Mouse (Mus musculus) neural tube, embryonic 15.5 days (tissue): ENCODE results near the gene Necap2. TPM values are rescaled to one million over a fixed set of nuclear protein-coding genes. Genes with fewer than 3 reads are reported as not detected.

Experiments used
- ATAC-seq: fragments of 200-750 bp; cut with Nextera tagmentation; 2 replicates; pipeline ENCODE4 v1.8.0; 2017; ENCODE audit warnings: mild to moderate bottlenecking, moderate TSS enrichment, moderate library complexity; ENCODE audit not compliant: low FRiP score
- H3K27ac ChIP-seq: fragments of 300-500 bp; sonication (generic); replicated peaks from 2 replicates; pipeline ENCODE4 v1.5.1; 2015; ENCODE audit warnings: mild to moderate bottlenecking, inconsistent platforms
- H3K27me3 ChIP-seq: fragments of 300-500 bp; sonication (generic); replicated peaks from 2 replicates; pipeline ENCODE4 v1.6.1; 2015; ENCODE audit warnings: inconsistent platforms
- H3K36me3 ChIP-seq: fragments of 300-500 bp; sonication (generic); 2 replicates; pipeline ENCODE4 v1.6.1; 2015; ENCODE audit warnings: inconsistent platforms
- H3K4me1 ChIP-seq: fragments of 300-500 bp; sonication (generic); 2 replicates; pipeline ENCODE4 v1.6.1; 2015; ENCODE audit warnings: inconsistent platforms
- H3K4me2 ChIP-seq: fragments of 300-500 bp; sonication (generic); 2 replicates; pipeline ENCODE4 v1.6.1; 2015; ENCODE audit warnings: inconsistent platforms, mild to moderate bottlenecking, moderate library complexity
- H3K4me3 ChIP-seq: fragments of 300-500 bp; sonication (generic); replicated peaks from 2 replicates; pipeline ENCODE4 v1.5.1; 2015; ENCODE audit warnings: mild to moderate bottlenecking, inconsistent platforms
- H3K9ac ChIP-seq: fragments of 300-500 bp; sonication (generic); replicated peaks from 2 replicates; pipeline ENCODE4 v1.6.1; 2015; ENCODE audit warnings: mild to moderate bottlenecking, inconsistent platforms
- H3K9me3 ChIP-seq: fragments of 300-500 bp; sonication (generic); replicated peaks from 2 replicates; pipeline ENCODE4 v1.6.1; 2016; ENCODE audit warnings: inconsistent platforms
- WGBS: fragments of 180-500 bp; shearing (Covaris S2); methylation state at CpG from one replicate; pipeline ENCODE4 v1.1.7; 2015; ENCODE audit warnings: mixed read lengths; 5-methylcytosine and 5-hydroxymethylcytosine counted together
- polyA plus RNA-seq: library from polyadenylated mRNA; unstranded; fragments of >200 nt; fragmentation: Nextera tagmentation; extraction: Ambion mirVana; gene quantifications from 2 replicates; pipeline ENCODE4 v1.2.1, GENCODE M21; 2015

Necap2 gene
- polyA plus RNA-seq, 1 experiment from 2014 or later = 56.8 TPM

DNA sequence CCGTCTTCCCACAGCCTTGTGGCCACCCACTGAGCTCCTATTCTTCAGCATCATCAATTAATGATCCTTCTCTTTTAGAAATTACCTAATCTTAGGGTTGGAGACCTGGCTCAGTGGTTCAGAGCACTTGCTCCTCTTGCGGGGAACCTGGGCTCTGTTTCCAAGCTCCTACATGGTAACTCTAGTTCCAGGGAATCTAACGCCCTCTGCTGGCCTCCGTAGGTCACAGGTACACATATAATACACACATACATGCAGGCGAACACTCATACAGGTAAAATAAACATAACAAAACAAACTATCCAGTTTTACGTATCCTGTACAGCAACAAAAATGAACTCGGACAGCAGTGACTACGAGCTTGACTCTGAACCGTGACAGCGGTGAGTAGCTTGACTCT, 21.2 kb downstream of the Necap2 start:
- 95% methylated on average over 10 of the region's 10 CpGs for WGBS

DNA sequence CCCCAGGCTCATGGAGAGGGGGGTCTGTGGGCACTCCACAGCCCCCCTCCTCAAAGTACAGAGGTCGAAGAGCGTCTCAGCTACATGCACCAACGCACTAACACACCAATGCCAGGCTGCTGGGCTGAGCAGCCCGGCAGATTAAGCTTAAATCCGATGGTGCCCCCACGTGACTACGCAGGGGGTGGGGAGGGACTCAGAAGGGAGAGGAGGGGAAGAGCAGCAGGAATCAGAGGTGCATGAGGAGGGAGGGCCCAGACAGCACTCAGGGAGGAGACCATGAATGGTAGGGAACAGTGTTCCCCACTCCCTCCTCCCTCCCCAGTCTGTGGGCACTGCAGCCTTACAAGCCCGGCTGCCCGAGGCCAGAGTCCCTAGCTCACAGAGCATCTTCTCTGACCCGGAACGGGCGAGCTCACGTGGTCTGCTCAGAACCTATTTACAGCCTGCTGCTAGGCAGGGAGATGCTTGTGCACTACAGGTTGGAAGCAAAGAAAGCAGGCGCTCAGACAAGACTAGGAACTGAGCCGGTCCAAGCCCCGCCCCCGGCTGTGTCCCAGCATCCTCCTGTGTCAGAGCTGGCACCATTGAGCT, 24.5 kb downstream of the Necap2 start:
- WGBS = 25% methylated on average over 15 of the region's 17 CpGs
- Histone ChIP-seq H3K36me3 (0 out of 2 replicates have a peak, but pooled peaks cover 3% of the 10 kb centered on the region), H3K4me2 (peak overlapping the region; percentile 47), H3K9ac (peak overlapping the region; percentile 26; the same call in 1 of the 2 replicates), H3K9me3 (no peaks in the 10 kb centered on the region), H3K4me3 (peak overlapping the region; percentile 15), H3K4me1 (peaks cover 52% of the 10 kb centered on the region), H3K27ac (peak overlapping the region; percentile 74), H3K27me3 (no peaks in the 10 kb centered on the region)
- ATAC-seq = peak; percentile 55

More for the DNA sequence above, 21.2 kb downstream of the Necap2 start:
- Histone ChIP-seq H3K4me1 (peaks cover 46% of the 10 kb centered on the region), H3K27me3 (no peaks in the 10 kb centered on the region), H3K9me3 (no peaks in the 10 kb centered on the region), H3K36me3 (0 out of 2 replicates have a peak, but pooled peaks cover 3% of the 10 kb centered on the region), H3K4me3 (no peak overlapping the region), H3K9ac (no peak overlapping the region), H3K4me2 (no peak overlapping the region), H3K27ac (no peak overlapping the region)
- no peak for ATAC-seq

GRCm38 (mm10) chr4:141053138-141053537, 25.0 kb downstream of the Necap2 start:
- ATAC-seq = 0 out of 2 replicates have a peak, but pooled peaks have one; percentile 2
- peaks cover 57% of the 10 kb centered on the region for H3K4me1 ChIP-seq
- WGBS = 60% methylated on average over 8 of the region's 8 CpGs
- H3K27me3 ChIP-seq = no peaks in the 10 kb centered on the region
- H3K36me3 ChIP-seq = 0 out of 2 replicates have a peak, but pooled peaks cover 3% of the 10 kb centered on the region
- no peaks in the 10 kb centered on the region for H3K9me3 ChIP-seq
- H3K4me3 ChIP-seq = no peak overlapping the region
- H3K4me2 ChIP-seq = peak overlapping the region; percentile 47
- peak overlapping the region; percentile 74 for H3K27ac ChIP-seq
- H3K9ac ChIP-seq = 0 out of 2 replicates have a peak overlapping the region, but pooled peaks have one; percentile 7

DNA sequence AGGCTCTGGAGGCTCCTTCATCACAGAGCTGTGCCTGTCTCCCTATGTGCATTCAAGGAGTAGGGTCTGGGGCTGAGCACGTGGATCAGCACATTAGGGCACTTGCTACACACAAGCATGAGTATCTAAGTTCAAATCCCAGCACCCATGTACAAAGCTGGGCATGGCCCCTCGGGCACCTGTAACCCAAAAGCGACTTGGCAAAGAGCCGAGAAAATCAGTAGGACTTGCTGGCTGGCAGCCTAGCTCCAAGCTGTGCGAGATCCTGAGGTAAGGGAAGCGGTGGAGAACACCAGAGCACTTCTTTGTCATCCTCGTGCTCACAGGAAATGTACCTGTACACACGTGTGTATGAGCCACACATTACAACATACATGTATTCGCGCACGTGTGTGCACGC, 25.7 kb downstream of the Necap2 start:
- H3K4me1 ChIP-seq = peaks cover 57% of the 10 kb centered on the region

DNA sequence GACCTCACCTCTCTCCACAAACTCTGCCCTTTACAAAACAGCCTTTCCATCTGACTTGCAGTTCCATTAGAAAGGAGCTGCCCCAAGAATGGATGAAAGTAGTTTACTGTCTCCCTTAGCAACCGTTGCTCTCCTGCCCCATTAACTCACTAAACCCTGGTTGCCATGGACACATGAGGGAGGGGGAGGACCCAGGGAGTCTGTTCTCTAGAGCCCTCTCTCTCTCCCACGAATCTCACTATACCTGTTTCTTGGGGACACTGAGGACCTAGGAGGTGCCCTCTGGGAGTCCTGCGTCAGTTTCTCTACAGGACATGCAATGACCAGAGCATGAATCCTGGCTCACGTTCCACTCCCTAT, 28.7 kb downstream of the Necap2 start:
- no peak overlapping the region for H3K4me3 ChIP-seq
- H3K9ac ChIP-seq = no peak overlapping the region
- H3K4me1 ChIP-seq = peaks cover 68% of the 10 kb centered on the region
- no peaks in the 10 kb centered on the region for H3K9me3 ChIP-seq
- H3K36me3 ChIP-seq = 0 out of 2 replicates have a peak, but pooled peaks cover 7% of the 10 kb centered on the region
- WGBS = 7% methylated on average over 4 of the region's 4 CpGs
- peak overlapping the region; percentile 90 for H3K27ac ChIP-seq
- H3K4me2 ChIP-seq = peak overlapping the region; percentile 33
- ATAC-seq = peak; percentile 65
- no peaks in the 10 kb centered on the region for H3K27me3 ChIP-seq

More for the DNA sequence above, 25.7 kb downstream of the Necap2 start:
- Histone ChIP-seq H3K4me2 (no peak overlapping the region), H3K27ac (0 out of 2 replicates have a peak overlapping the region, but pooled peaks have one; percentile 74), H3K4me3 (no peak overlapping the region), H3K9ac (no peak overlapping the region), H3K36me3 (0 out of 2 replicates have a peak, but pooled peaks cover 3% of the 10 kb centered on the region), H3K9me3 (no peaks in the 10 kb centered on the region), H3K27me3 (no peaks in the 10 kb centered on the region)
- ATAC-seq = no peak
- WGBS = 83% methylated on average over 12 of the region's 12 CpGs

DNA sequence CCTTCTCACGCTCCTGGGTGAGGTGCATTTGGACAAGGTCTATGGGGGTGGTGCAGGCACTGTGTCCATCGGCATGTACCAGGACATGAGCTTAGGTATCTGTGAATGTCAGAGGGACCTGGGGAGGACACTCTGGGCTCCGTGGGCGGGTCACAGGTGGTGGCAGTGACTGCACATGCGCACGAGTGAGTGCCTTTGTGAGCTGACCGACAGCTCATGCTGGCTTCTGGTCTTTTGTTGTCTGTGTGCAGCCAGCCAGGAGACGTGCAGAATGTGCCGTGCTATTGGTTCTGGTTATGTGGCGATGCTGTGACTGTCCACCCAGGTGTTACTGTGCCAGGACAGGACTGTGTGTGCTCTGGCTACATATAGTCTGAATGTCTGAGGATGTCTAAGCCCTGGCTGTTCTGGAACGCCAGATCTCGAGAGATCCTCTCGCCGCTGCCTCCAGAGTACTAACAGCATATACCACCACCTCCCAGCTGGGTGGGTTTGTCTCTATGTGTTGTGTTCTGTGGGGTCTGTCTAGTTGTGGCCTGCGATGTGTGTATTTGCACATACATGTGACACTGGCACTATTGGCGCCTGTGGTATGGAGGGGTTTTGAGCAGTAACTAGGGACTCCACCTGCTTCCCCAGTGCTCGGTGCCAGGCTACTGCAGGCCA, 29.2 kb downstream of the Necap2 start:
- Histone ChIP-seq H3K27ac (peak overlapping the region; percentile 90), H3K36me3 (0 out of 2 replicates have a peak, but pooled peaks cover 7% of the 10 kb centered on the region), H3K9ac (no peak overlapping the region), H3K27me3 (no peaks in the 10 kb centered on the region), H3K9me3 (no peaks in the 10 kb centered on the region), H3K4me2 (peak overlapping the region; percentile 33), H3K4me1 (peaks cover 64% of the 10 kb centered on the region), H3K4me3 (no peak overlapping the region)
- ATAC-seq = peak; percentile 25
- 27% methylated on average over 17 of the region's 17 CpGs for WGBS

- no peak overlapping the region for H3K4me2 ChIP-seq
- H3K9ac ChIP-seq = no peak overlapping the region
- WGBS = 12% methylated on average over 8 of the region's 8 CpGs
- H3K27me3 ChIP-seq = no peaks in the 10 kb centered on the region
- H3K36me3 ChIP-seq = peaks cover 14% of the 10 kb centered on the region; the same call in 1 of the 2 replicates
- no peak for ATAC-seq
- no peak overlapping the region for H3K4me3 ChIP-seq
- H3K4me1 ChIP-seq = peaks cover 29% of the 10 kb centered on the region
- no peaks in the 10 kb centered on the region for H3K9me3 ChIP-seq
- H3K27ac ChIP-seq = 0 out of 2 replicates have a peak overlapping the region, but pooled peaks have one; percentile 19
These were observed 33.3 kb downstream of the Necap2 start for GRCm38 (mm10) chr4:141044816-141045215.

DNA sequence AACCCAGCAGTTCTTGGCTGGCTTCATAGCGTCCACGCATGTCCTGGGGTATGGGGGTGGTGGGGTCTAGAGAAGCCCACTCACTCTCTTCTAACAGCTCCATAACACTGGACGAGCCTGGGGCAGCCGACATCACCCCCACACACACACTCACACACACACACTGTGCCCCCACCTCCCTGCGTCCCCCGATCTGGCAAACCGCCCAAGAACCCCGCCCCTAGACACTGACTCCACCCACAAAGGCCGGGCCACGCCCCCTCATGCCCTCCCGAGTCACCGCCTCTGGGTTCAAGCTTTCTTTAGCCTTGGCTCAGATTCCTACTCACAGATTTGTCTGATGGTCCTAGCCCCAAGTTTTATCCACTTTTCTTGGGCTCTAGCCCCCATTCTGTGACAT, 37.0 kb downstream of the Necap2 start:
- H3K9ac ChIP-seq = no peak overlapping the region
- H3K36me3 ChIP-seq = peaks cover 20% of the 10 kb centered on the region; the same call in 1 of the 2 replicates
- H3K4me1 ChIP-seq = peaks cover 5% of the 10 kb centered on the region
- no peak overlapping the region for H3K4me2 ChIP-seq
- ATAC-seq = no peak
- H3K27ac ChIP-seq = no peak overlapping the region
- no peak overlapping the region for H3K4me3 ChIP-seq
- H3K27me3 ChIP-seq = no peaks in the 10 kb centered on the region
- H3K9me3 ChIP-seq = no peaks in the 10 kb centered on the region
- WGBS = 47% methylated on average over 12 of the region's 12 CpGs

DNA sequence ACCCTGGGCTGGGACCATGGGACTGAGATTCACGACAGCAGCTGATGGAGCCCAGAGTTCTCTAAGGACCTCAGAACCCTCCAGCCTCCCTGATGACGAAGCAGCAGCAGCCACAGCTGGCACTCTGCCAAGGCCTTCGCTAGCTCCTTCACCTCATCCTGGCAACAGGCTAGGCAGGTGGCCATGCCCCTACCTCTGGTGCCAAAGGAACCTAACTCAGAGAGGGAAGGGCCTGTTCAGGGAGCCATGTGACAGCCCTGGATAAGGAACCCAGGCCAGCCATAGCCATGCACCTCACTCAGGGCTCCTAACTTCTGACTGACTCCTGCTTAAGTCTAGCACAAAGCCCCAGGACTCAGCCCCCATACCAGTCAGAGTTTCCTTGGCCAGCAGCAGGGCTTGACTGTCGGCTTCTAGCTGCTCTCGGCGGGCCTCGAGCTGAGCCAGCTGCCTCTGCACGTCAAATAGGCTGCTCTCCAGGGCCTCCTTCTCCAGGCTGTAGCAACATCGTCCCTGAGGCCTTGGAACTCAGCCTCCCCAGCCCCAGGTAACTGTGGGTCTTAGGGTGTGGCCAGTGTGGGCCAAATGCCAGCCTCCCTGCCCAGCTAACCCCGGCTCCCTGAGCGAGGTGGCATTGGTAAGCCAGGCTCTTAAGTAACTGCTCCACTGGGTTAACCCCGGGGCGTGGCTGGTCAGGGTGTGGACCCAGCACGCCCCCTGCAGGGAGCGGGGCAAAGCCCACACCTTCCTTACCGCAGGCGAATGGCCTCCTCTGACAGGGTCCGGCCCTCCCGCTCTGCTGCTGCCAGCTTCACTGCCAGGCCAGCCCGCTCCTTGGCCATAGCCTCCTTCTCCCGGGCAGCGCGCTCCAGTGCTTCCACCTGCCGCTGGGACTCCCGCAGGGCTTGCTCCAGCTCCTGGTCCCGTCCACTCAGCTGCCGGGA, 44.3 kb downstream of the Necap2 start:
- H3K4me3 ChIP-seq = no peak overlapping the region
- ATAC-seq = 0 out of 2 replicates have a peak, but pooled peaks have one; percentile 15
- WGBS = 73% methylated on average over 27 of the region's 27 CpGs
- peaks cover 18% of the 10 kb centered on the region; the same call in 1 of the 2 replicates for H3K4me1 ChIP-seq
- no peak overlapping the region for H3K4me2 ChIP-seq
- no peaks in the 10 kb centered on the region for H3K27me3 ChIP-seq
- H3K9ac ChIP-seq = no peak overlapping the region
- H3K36me3 ChIP-seq = peaks cover 25% of the 10 kb centered on the region; the same call in 1 of the 2 replicates
- no peak overlapping the region; the same call in 1 of the 2 replicates for H3K27ac ChIP-seq
- no peaks in the 10 kb centered on the region for H3K9me3 ChIP-seq

GRCm38 (mm10) chr4:141031733-141032132, 46.4 kb downstream of the Necap2 start:
- H3K9ac ChIP-seq = no peak overlapping the region
- peak; percentile 66; the same call in 1 of the 2 replicates for ATAC-seq
- 14% methylated on average over 6 of the region's 6 CpGs for WGBS
- H3K27me3 ChIP-seq = no peaks in the 10 kb centered on the region
- H3K4me2 ChIP-seq = no peak overlapping the region
- 0 out of 2 replicates have a peak overlapping the region, but pooled peaks have one; percentile 9 for H3K27ac ChIP-seq
- no peaks in the 10 kb centered on the region for H3K9me3 ChIP-seq
- peaks cover 26% of the 10 kb centered on the region for H3K36me3 ChIP-seq
- peaks cover 18% of the 10 kb centered on the region; the same call in 1 of the 2 replicates for H3K4me1 ChIP-seq
- H3K4me3 ChIP-seq = no peak overlapping the region
